Mouse (Mus musculus) hindbrain, postnatal 0 days (tissue): ENCODE measurements around the gene Mcoln1. TPM values are rescaled to one million over a fixed set of nuclear protein-coding genes. Genes with fewer than 3 reads are reported as not detected.

Experiments
- ATAC-seq: fragments of 200-750 bp; cut with Nextera tagmentation; 2 replicates; pipeline ENCODE4 v1.8.0; 2017; ENCODE audit warnings: mild to moderate bottlenecking, moderate TSS enrichment, moderate library complexity
- DNase-seq: peaks from one replicate; pipeline ENCODE4 v3.0.0-alpha.2; 2015; ENCODE audit warnings: low spot score
- H3K27ac ChIP-seq: fragments of 300-500 bp; sonication (generic); 2 replicates; pipeline ENCODE4 v1.5.1; 2014; ENCODE audit warnings: mild to moderate bottlenecking
- H3K27me3 ChIP-seq: fragments of 300-500 bp; sonication (generic); 2 replicates; pipeline ENCODE4 v1.6.1; 2014; ENCODE audit warnings: low read length, mixed read lengths; ENCODE audit not compliant: insufficient read depth
- H3K36me3 ChIP-seq: fragments of 300-500 bp; sonication (generic); 2 replicates; pipeline ENCODE4 v1.6.1; 2014; ENCODE audit warnings: low read length, mixed read lengths; ENCODE audit not compliant: insufficient read depth
- H3K4me1 ChIP-seq: fragments of 300-500 bp; sonication (generic); 2 replicates; pipeline ENCODE4 v1.6.1; 2014; ENCODE audit warnings: antibody characterized with exemption, low read length, mixed read lengths; ENCODE audit not compliant: insufficient read depth
- H3K4me2 ChIP-seq: fragments of 300-500 bp; sonication (generic); 2 replicates; pipeline ENCODE4 v1.6.1; 2014; ENCODE audit warnings: low read depth, mild to moderate bottlenecking, low read length, moderate library complexity, mixed read lengths
- H3K4me3 ChIP-seq: fragments of 300-500 bp; sonication (generic); 2 replicates; pipeline ENCODE4 v1.5.1; 2014; ENCODE audit warnings: low read length
- H3K9ac ChIP-seq: fragments of 300-500 bp; sonication (generic); replicated peaks from 2 replicates; pipeline ENCODE4 v1.6.1; 2014; ENCODE audit warnings: mild to moderate bottlenecking, low read length, moderate library complexity, mixed read lengths
- H3K9me3 ChIP-seq: fragments of 300-500 bp; sonication (generic); 2 replicates; pipeline ENCODE4 v1.6.1; 2016; ENCODE audit warnings: low read length, mixed read lengths
- CTCF ChIP-seq: IDR thresholded peaks from 2 replicates; pipeline ENCODE4 v1.5.1; 2016; ENCODE audit warnings: antibody characterized with exemption, control low read depth, low read depth
- WGBS: fragments of 180-500 bp; shearing (Covaris S2); extraction: QIAGEN DNeasy Blood & Tissue Kit; methylation state at CpG from one replicate; pipeline ENCODE4 v1.1.7; 2014; 5-methylcytosine and 5-hydroxymethylcytosine counted together
- polyA plus RNA-seq: library from polyadenylated mRNA; unstranded; fragments of >200 nt; fragmentation: Nextera tagmentation; extraction: Ambion mirVana; gene quantifications from 2 replicates; pipeline ENCODE4 v1.2.1, GENCODE M21; 2015
- total RNA-seq: library from RNA; depleted of rRNA; stranded (reverse); fragments of >200 nt; gene quantifications from 2 replicates; pipeline ENCODE4 v1.2.3, GENCODE M21; 2014

The Mcoln1 gene
- total and polyA plus RNA-seq, 2 experiments from 2014 or later: 96.8 to 140 TPM

- Histone ChIP-seq H3K36me3 (no peaks in the 10 kb centered on the region), H3K4me1 (peaks cover 4% of the 10 kb centered on the region; the same call in 1 of the 2 replicates), H3K4me3 (peak overlapping the region; percentile 39), H3K27ac (peak overlapping the region; percentile 76), H3K27me3 (no peaks in the 10 kb centered on the region), H3K9ac (peak overlapping the region; percentile 46), H3K4me2 (peak overlapping the region; percentile 67), H3K9me3 (no peaks in the 10 kb centered on the region)
- no peak for TF ChIP-seq CTCF
- ATAC-seq: no peak; the same call in 1 of the 2 replicates
- no peak for DNase-seq
- 45% methylated on average over 9 of the region's 9 CpGs for WGBS
These were observed 32.2 kb upstream of the Mcoln1 start for GRCm38 (mm10) chr8:3467886-3468545.

GRCm38 (mm10) chr8:3468838-3469237 lies 31.4 kb upstream of the Mcoln1 start:
- no peak overlapping the region for H3K27ac ChIP-seq
- H3K4me2 ChIP-seq: no peak overlapping the region
- H3K4me3 ChIP-seq: no peak overlapping the region
- peaks cover 4% of the 10 kb centered on the region; the same call in 1 of the 2 replicates for H3K4me1 ChIP-seq
- DNase-seq (no peak), ATAC-seq (no peak)
- no peaks in the 10 kb centered on the region for H3K36me3 ChIP-seq
- H3K27me3 ChIP-seq: no peaks in the 10 kb centered on the region
- peak; percentile 11; the same call in 1 of the 2 replicates for TF ChIP-seq CTCF
- H3K9ac ChIP-seq: no peak overlapping the region
- H3K9me3 ChIP-seq: no peaks in the 10 kb centered on the region
- WGBS: 96% methylated on average over 1 of the region's 1 CpGs

- ATAC-seq (no peak), DNase-seq (no peak)
- no peak for TF ChIP-seq CTCF
- H3K27me3 ChIP-seq: no peaks in the 10 kb centered on the region
- H3K4me2 ChIP-seq: no peak within 1 kb of the TSS
- peaks cover 4% of the 10 kb centered on the region; the same call in 1 of the 2 replicates for H3K4me1 ChIP-seq
- no peaks in the 10 kb centered on the region for H3K9me3 ChIP-seq
- no peak within 1 kb of the TSS for H3K4me3 ChIP-seq
- no peaks in the 10 kb centered on the region for H3K36me3 ChIP-seq
- no peak within 1 kb of the TSS for H3K27ac ChIP-seq
- no peak within 1 kb of the TSS for H3K9ac ChIP-seq
These were observed 29.7 kb upstream of the Mcoln1 start, which contains the start of gene Tex45 for GRCm38 (mm10) chr8:3470562-3470961. Gene Tex45 (plus strand): TSS chr8:3470862.

- no peaks in the 10 kb centered on the region for H3K36me3 ChIP-seq
- H3K9me3 ChIP-seq: no peaks in the 10 kb centered on the region
- peak overlapping the region; percentile 26 for H3K4me3 ChIP-seq
- TF ChIP-seq CTCF: no peak
- no peaks in the 10 kb centered on the region; the same call in 1 of the 2 replicates for H3K27me3 ChIP-seq
- H3K9ac ChIP-seq: peak overlapping the region; percentile 37
- peaks cover 5% of the 10 kb centered on the region; the same call in 1 of the 2 replicates for H3K4me1 ChIP-seq
- peak overlapping the region; percentile 50 for H3K4me2 ChIP-seq
- DNase-seq (peak; percentile 25), ATAC-seq (peak; percentile 75)
- WGBS: 28% methylated on average over 37 of the region's 37 CpGs
- H3K27ac ChIP-seq: no peak overlapping the region
These were observed 24.4 kb upstream of the Mcoln1 start for GRCm38 (mm10) chr8:3475715-3476429.

GRCm38 (mm10) chr8:3480221-3480785 lies 20.0 kb upstream of the Mcoln1 start:
- H3K27ac ChIP-seq: no peak overlapping the region
- ATAC-seq (no peak), DNase-seq (no peak)
- no peak overlapping the region for H3K4me2 ChIP-seq
- H3K4me3 ChIP-seq: no peak overlapping the region
- no peak for TF ChIP-seq CTCF
- no peaks in the 10 kb centered on the region for H3K9me3 ChIP-seq
- no peak overlapping the region for H3K9ac ChIP-seq
- H3K4me1 ChIP-seq: peaks cover 5% of the 10 kb centered on the region; the same call in 1 of the 2 replicates
- H3K36me3 ChIP-seq: no peaks in the 10 kb centered on the region
- H3K27me3 ChIP-seq: no peaks in the 10 kb centered on the region; the same call in 1 of the 2 replicates
- 76% methylated on average over 4 of the region's 4 CpGs for WGBS

GRCm38 (mm10) chr8:3481605-3482004 lies 18.7 kb upstream of the Mcoln1 start:
- no peaks in the 10 kb centered on the region; the same call in 1 of the 2 replicates for H3K27me3 ChIP-seq
- no peaks in the 10 kb centered on the region for H3K4me1 ChIP-seq
- H3K4me3 ChIP-seq: no peak overlapping the region
- TF ChIP-seq CTCF: no peak
- H3K4me2 ChIP-seq: no peak overlapping the region
- no peaks in the 10 kb centered on the region for H3K36me3 ChIP-seq
- ATAC-seq: no peak
- no peaks in the 10 kb centered on the region for H3K9me3 ChIP-seq
- no peak overlapping the region for H3K27ac ChIP-seq
- H3K9ac ChIP-seq: no peak overlapping the region
- no peak for DNase-seq
- 56% methylated on average over 5 of the region's 5 CpGs for WGBS
